Mouse (Mus musculus) lung, postnatal 0 days (tissue): ENCODE data around the gene Cuedc2. TPM values are rescaled to one million over a fixed set of nuclear protein-coding genes. Genes with fewer than 3 reads are reported as not detected.
A peak's percentile ranks its signal among the peaks of the same experiment; 100 is the strongest.

Experiments used
- ATAC-seq: fragments of 200-750 bp; cut with Nextera tagmentation; 2 replicates; pipeline ENCODE4 v1.8.0; 2017; ENCODE audit warnings: moderate library complexity
- DNase-seq: peaks from one replicate; pipeline ENCODE4 v3.0.0-alpha.2; 2016; ENCODE audit warnings: low spot score
- H3K27ac ChIP-seq: fragments of 300-500 bp; sonication (generic); 2 replicates; pipeline ENCODE4 v1.5.1; 2014; ENCODE audit warnings: antibody characterized with exemption, mild to moderate bottlenecking, low read length, mixed read lengths
- H3K27me3 ChIP-seq: fragments of 300-500 bp; sonication (generic); replicated peaks from 2 replicates; pipeline ENCODE4 v1.6.1; 2014; ENCODE audit warnings: low read length, mixed read lengths; ENCODE audit not compliant: insufficient read depth
- H3K36me3 ChIP-seq: fragments of 300-500 bp; sonication (generic); 2 replicates; pipeline ENCODE4 v1.6.1; 2014; ENCODE audit warnings: low read length, mixed read lengths; ENCODE audit not compliant: insufficient read depth
- H3K4me1 ChIP-seq: fragments of 300-500 bp; sonication (generic); 2 replicates; pipeline ENCODE4 v1.6.1; 2014; ENCODE audit warnings: antibody characterized with exemption, low read depth, low read length, mixed read lengths; ENCODE audit not compliant: insufficient read depth
- H3K4me2 ChIP-seq: fragments of 300-500 bp; sonication (generic); replicated peaks from 2 replicates; pipeline ENCODE4 v1.6.1; 2014; ENCODE audit warnings: low read depth, mild to moderate bottlenecking, low read length, moderate library complexity, mixed read lengths
- H3K4me3 ChIP-seq: fragments of 300-500 bp; sonication (generic); 2 replicates; pipeline ENCODE4 v1.5.1; 2014; ENCODE audit warnings: low read depth, low read length
- H3K9ac ChIP-seq: fragments of 300-500 bp; sonication (generic); replicated peaks from 2 replicates; pipeline ENCODE4 v1.6.1; 2014; ENCODE audit warnings: low read depth, mild to moderate bottlenecking
- H3K9me3 ChIP-seq: fragments of 300-500 bp; sonication (generic); 2 replicates; pipeline ENCODE4 v1.6.1; 2016; ENCODE audit warnings: low read length, mixed read lengths
- CTCF ChIP-seq: IDR thresholded peaks from 2 replicates; pipeline ENCODE4 v1.5.1; 2016; ENCODE audit warnings: antibody characterized with exemption, mild to moderate bottlenecking
- EP300 ChIP-seq: IDR thresholded peaks from 2 replicates; pipeline ENCODE4 v1.6.1; 2016; ENCODE audit warnings: antibody characterized with exemption, mild to moderate bottlenecking, control low read depth
- WGBS: fragments of 180-500 bp; shearing (Covaris S2); extraction: QIAGEN DNeasy Blood & Tissue Kit; methylation state at CpG from one replicate; pipeline ENCODE4 v1.1.7; 2014; 5-methylcytosine and 5-hydroxymethylcytosine counted together
- polyA plus RNA-seq: library from polyadenylated mRNA; unstranded; fragments of >200 nt; fragmentation: Nextera tagmentation; extraction: Ambion mirVana; gene quantifications from 2 replicates; pipeline ENCODE4 v1.2.1, GENCODE M21; 2015

The Cuedc2 gene
- polyA plus RNA-seq, 1 experiment from 2014 or later = 99.9 TPM

DNA sequence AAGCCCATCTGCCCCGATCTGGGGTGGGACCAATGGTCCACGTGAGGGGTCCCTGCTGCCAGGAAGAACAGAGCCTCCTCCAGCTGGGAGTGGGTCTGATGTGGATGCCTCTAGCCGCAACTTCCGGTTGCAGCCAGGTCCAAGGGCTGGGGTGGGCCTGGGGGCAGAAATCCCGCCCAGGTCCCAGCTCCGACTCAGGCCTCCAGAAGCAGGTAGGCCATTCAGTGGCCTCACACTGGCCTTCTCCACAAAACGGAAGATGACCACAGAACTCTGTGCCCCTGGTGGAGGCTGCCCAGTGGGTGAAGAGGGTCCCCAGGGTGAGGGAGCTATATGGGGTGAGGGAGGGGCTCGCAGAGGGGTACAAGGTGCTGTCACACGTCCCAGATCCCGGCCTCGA lies 14.1 kb downstream of the Cuedc2 start:
- DNase-seq (no peak), ATAC-seq (no peak)
- Histone ChIP-seq H3K4me3 (no peak overlapping the region), H3K27ac (no peak overlapping the region), H3K27me3 (peaks cover 45% of the 10 kb centered on the region), H3K4me1 (peaks cover 18% of the 10 kb centered on the region), H3K36me3 (no peaks in the 10 kb centered on the region), H3K4me2 (no peak overlapping the region), H3K9ac (no peak overlapping the region), H3K9me3 (no peaks in the 10 kb centered on the region)
- 55% methylated on average over 11 of the region's 11 CpGs for whole genome bisulfite sequencing
- TF ChIP-seq EP300 (no peak), CTCF (no peak)

DNA sequence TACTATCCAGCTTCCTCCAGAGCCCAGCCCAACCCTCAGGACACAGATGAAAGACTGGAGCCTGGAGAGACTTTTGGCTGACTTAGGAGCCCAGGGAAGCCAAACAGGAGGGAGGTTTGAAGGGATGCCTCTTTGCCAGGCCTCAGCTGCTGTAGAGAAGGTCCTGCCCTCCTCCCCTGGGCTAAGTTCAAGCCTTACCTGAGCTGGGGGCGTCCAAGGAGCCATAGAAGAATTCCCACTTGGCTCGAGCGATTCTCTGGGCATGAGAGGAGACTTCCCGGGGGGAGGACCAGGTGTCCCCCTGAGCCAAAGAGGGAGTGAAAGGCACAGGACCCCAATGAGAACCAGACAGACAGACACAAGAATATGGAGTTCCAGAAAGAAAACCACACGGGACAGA lies 14.8 kb downstream of the Cuedc2 start:
- no peak overlapping the region for H3K27ac ChIP-seq
- H3K4me1 ChIP-seq = peaks cover 13% of the 10 kb centered on the region
- H3K4me2 ChIP-seq = no peak overlapping the region
- H3K4me3 ChIP-seq = no peak overlapping the region
- DNase-seq = no peak
- H3K36me3 ChIP-seq = no peaks in the 10 kb centered on the region
- peaks cover 51% of the 10 kb centered on the region for H3K27me3 ChIP-seq
- WGBS = 64% methylated on average over 5 of the region's 5 CpGs
- H3K9ac ChIP-seq = no peak overlapping the region
- ATAC-seq = no peak
- TF ChIP-seq EP300 (no peak), CTCF (no peak)
- H3K9me3 ChIP-seq = no peaks in the 10 kb centered on the region

- Histone ChIP-seq H3K36me3 (no peaks in the 10 kb centered on the region), H3K27me3 (peaks cover 58% of the 10 kb centered on the region), H3K9ac (no peak overlapping the region), H3K27ac (no peak overlapping the region), H3K4me1 (peaks cover 16% of the 10 kb centered on the region), H3K4me2 (no peak overlapping the region), H3K9me3 (no peaks in the 10 kb centered on the region), H3K4me3 (no peak overlapping the region)
- no peak for DNase-seq
- 61% methylated on average over 13 of the region's 13 CpGs for WGBS
- no peak for TF ChIP-seq EP300
- TF ChIP-seq CTCF = no peak
- ATAC-seq = no peak
These were observed 15.4 kb downstream of the Cuedc2 start for GRCm38 (mm10) chr19:46322996-46323572.

DNA sequence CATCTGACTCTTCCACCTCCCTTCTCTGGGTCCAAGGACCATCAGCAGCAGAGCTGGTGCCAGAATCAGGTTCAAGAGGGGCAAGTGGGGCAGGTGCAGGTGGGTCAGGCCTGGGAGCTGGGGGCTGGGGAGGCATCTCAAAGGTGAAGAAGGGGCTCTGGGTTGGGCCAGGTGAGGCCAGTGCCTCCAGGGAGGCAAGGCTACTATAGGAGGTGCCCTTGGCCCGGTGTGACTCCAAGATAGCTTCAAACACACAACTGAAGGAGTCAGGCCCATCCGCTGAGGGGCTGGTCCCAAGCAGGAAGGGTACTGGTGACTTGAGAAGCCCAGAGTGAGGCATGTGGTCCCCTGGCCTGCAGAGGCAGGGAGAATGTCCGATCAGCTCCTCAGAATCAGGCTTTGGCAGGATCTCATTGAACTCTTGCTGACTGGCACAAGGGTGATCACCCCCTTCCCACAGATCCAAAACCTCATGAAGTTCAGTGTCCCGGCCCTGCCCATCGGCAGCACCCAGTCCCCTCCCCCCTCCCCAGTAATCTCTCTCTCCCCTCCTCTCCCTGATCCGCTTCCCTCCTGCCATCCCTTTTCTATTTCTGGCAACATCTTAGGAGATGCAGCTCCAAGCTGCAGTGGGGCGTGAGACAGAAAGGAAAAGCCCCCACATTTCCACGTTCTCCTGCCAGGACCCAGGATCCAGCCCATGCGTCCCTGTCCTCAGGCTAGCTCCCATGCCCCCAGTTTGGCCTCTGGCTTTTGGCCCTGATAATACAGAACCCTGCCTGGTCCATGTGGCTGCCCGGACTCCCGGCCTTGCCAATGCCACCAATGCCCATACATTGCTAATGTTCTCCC lies 16.1 kb downstream of the Cuedc2 start:
- Histone ChIP-seq H3K4me1 (peaks cover 14% of the 10 kb centered on the region), H3K36me3 (no peaks in the 10 kb centered on the region), H3K4me2 (no peak overlapping the region), H3K27ac (no peak overlapping the region), H3K27me3 (peaks cover 64% of the 10 kb centered on the region), H3K9me3 (no peaks in the 10 kb centered on the region), H3K9ac (no peak overlapping the region), H3K4me3 (no peak overlapping the region)
- DNase-seq (no peak), ATAC-seq (no peak)
- WGBS = 54% methylated on average over 10 of the region's 11 CpGs
- TF ChIP-seq CTCF = no peak
- TF ChIP-seq EP300 = no peak

GRCm38 (mm10) chr19:46321101-46321943 lies 17.2 kb downstream of the Cuedc2 start:
- Histone ChIP-seq H3K4me3 (no peak overlapping the region), H3K36me3 (no peaks in the 10 kb centered on the region), H3K9me3 (no peaks in the 10 kb centered on the region), H3K9ac (no peak overlapping the region), H3K4me2 (no peak overlapping the region), H3K27me3 (peaks cover 67% of the 10 kb centered on the region), H3K4me1 (0 out of 2 replicates have a peak, but pooled peaks cover 6% of the 10 kb centered on the region), H3K27ac (no peak overlapping the region)
- TF ChIP-seq CTCF = no peak
- TF ChIP-seq EP300 = no peak
- WGBS = 22% methylated on average over 6 of the region's 6 CpGs
- ATAC-seq (peak; percentile 11; the same call in 1 of the 2 replicates), DNase-seq (peak; percentile 59)
